Mouse (Mus musculus) T-cell, adult 66 days (primary cell): Measurements from ENCODE around the gene Arxes1. TPM values are rescaled to one million over a fixed set of nuclear protein-coding genes. Genes with fewer than 3 reads are reported as not detected.

Experiments
- total RNA-seq, 2 experiments: library from RNA; stranded (reverse); gene quantifications; 3 replicates in 1 of 2; 4 replicates in 1 of 2; pipeline ENCODE4 v1.2.4; 2023

The Arxes1 gene
- not detected for total RNA-seq

DNA sequence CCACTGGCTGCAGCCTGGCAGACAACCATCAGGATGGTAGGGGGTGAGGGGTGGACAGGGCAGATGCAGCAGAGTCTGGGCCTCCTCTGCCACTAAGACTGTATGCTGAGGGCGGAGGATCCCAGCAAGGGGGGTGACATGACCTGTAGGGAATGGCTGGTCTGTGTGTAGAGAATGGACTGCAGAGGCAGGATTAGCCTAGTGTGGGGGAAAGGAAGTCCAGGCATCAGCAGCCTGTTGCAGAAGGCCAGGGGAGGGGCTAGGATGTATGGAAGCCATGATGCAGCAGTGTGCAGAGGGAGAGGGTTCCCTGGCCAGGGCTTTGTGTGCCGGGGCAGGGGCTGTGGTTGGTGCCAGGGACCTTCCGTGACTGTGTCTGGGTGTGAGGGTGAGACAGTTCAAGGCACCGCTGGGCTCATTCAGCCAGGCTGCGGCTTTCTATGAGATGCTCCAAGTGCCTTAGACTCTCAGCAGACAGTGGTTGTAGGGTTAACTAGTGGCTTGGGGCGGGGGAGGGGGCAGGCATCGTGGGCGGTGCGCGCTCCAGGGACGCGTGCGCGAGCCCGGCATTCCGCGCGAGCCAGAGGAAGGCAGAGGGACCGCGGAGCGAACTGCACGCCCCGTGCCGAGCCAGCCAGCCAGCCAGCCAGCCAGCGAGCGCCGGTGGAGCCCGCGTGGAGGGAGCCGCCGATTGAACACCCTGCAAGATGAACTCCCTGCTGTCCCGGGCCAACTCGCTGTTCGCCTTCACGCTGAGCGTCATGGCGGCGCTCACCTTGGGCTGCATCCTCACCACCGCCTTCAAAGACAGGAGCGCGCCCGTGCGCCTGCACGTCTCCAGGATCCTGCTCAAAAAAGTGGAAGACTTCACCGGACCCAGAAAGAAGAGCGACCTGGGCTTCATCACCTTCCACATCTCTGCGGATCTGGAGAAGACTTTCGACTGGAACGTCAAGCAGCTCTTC, at the start of gene Arxes1:
Arxes1 (plus strand) TSS at position 569 of the 965 bp plus-strand sequence.

GRCm38 (mm10) chrX:135993664-135994119, 39.5 kb upstream of the Arxes1 start, which contains the start of gene Arxes2:
Arxes2 (plus strand) TSS chrX:135993824.

DNA sequence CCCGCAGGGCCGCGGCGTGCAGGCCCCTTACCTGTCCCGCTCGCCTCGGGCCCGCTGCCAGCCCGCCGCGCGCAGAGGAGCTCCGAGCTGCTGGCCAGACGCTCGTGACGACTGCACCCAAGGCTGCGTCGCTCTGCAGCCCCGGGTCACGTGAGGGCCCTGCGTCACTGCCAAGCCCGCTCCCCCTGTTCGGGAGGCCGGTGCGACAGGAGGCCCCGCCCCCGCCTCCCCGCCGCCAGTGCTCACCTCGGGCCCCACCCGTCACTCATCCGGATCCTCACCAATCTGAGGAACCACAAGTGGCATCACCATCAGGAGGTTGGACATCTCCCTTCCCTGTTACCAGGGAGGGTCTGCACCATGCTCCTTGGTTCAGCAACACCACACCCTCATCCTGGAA, 34.9 kb downstream of the Arxes1 start, which contains the start of gene Bex2:
Bex2 (minus strand) TSS at position 217 of the 400 bp plus-strand sequence.

Other genes starting within 250 kb of the Arxes1 start
- gene Bhlhb9, start 235.8 kb upstream of the Arxes1 start, total RNA-seq = 10 to 100 TPM; 20.5 to 24.5 TPM
- 10 to 100 TPM; 15.7 to 19.9 TPM for gene Gprasp2, start 194.3 kb upstream of the Arxes1 start, total RNA-seq
- 1 to 10 TPM; 2.1 to 3.3 TPM for gene Arxes2, start 39.5 kb upstream of the Arxes1 start, total RNA-seq
- 1 to 10 TPM; 2.3 to 2.4 TPM for gene Bex2, start 34.9 kb downstream of the Arxes1 start, total RNA-seq
- not detected for gene Nxf3, start 51.9 kb downstream of the Arxes1 start, total RNA-seq
- gene Bex4, start 105.6 kb downstream of the Arxes1 start, total RNA-seq = not detected
- under 1 TPM; 0.47 to 0.90 TPM for gene Tceal8, start 139.0 kb downstream of the Arxes1 start, total RNA-seq
- not detected for gene Tceal5, start 170.5 kb downstream of the Arxes1 start, total RNA-seq
- gene Tceal7, start 181.4 kb downstream of the Arxes1 start, total RNA-seq = not detected
- 1 to 10 TPM; 4.3 to 5.6 TPM for gene Bex1, start 182.1 kb downstream of the Arxes1 start, total RNA-seq
- gene Tceal9, start 211.7 kb downstream of the Arxes1 start, total RNA-seq = 10 to 100 TPM; 32.1 to 35.9 TPM
- 10 to 100 TPM; 72.9 to 73.0 TPM for gene Bex3, start 236.9 kb downstream of the Arxes1 start, total RNA-seq